Mouse (Mus musculus) small intestine, adult 2 months (tissue): ENCODE measurements around the gene Tbc1d14. TPM values are rescaled to one million over a fixed set of nuclear protein-coding genes. Genes with fewer than 3 reads are reported as not detected.

Experiments used
- H3K27ac ChIP-seq: fragments of 200-500 bp; 2 replicates; pipeline ENCODE4 v1.5.1; 2012; ENCODE audit warnings: low read depth, low read length, control low read depth, inconsistent platforms; ENCODE audit not compliant: insufficient read depth
- H3K27me3 ChIP-seq: fragments of 200-500 bp; 2 replicates; pipeline ENCODE4 v1.6.1; 2012; ENCODE audit warnings: mild to moderate bottlenecking, moderate library complexity, low read length, inconsistent platforms; ENCODE audit not compliant: control insufficient read depth, insufficient read depth
- H3K36me3 ChIP-seq: fragments of 200-500 bp; 2 replicates; pipeline ENCODE4 v1.6.1; 2012; ENCODE audit warnings: mild to moderate bottlenecking, low read length, control low read depth, inconsistent platforms; ENCODE audit not compliant: control insufficient read depth, insufficient read depth
- H3K4me1 ChIP-seq: fragments of 200-500 bp; 2 replicates; pipeline ENCODE4 v1.6.1; 2012; ENCODE audit warnings: low read length, inconsistent platforms, mixed read lengths; ENCODE audit not compliant: control insufficient read depth, insufficient read depth, insufficient read length
- H3K4me3 ChIP-seq: fragments of 200-500 bp; 2 replicates; pipeline ENCODE4 v1.5.1; 2012; ENCODE audit warnings: low read depth, mild to moderate bottlenecking, control low read depth, inconsistent platforms, low read length, moderate library complexity
- CTCF ChIP-seq: fragments of 200-500 bp; IDR thresholded peaks from 2 replicates; pipeline ENCODE4 v1.5.1; 2012; ENCODE audit warnings: low read depth, mild to moderate bottlenecking, control low read depth, inconsistent platforms, low read length, moderate library complexity, mixed read lengths; ENCODE audit not compliant: insufficient replicate concordance, insufficient read length; ENCODE audit errors: extremely low read depth
- POLR2A ChIP-seq: fragments of 200-500 bp; IDR thresholded peaks from 2 replicates; pipeline ENCODE4 v1.6.1; 2012; ENCODE audit warnings: low read depth, mild to moderate bottlenecking, control low read depth, inconsistent platforms, low read length, moderate library complexity
- WGBS: fragments of 180-500 bp; shearing (Covaris S2); methylation state at CpG from one replicate; pipeline ENCODE4 v1.1.7; 2018; 5-methylcytosine and 5-hydroxymethylcytosine counted together
- polyA plus RNA-seq: library from polyadenylated mRNA; depleted of rRNA; stranded (reverse); fragments of >200 nt; gene quantifications from 2 replicates; pipeline ENCODE4 v1.2.3, GENCODE M21; 2012; rRNA removed

Gene Tbc1d14
- polyA plus RNA-seq, 1 experiment = 21.7 TPM

- Histone ChIP-seq H3K4me1 (peaks cover 3% of the 10 kb centered on the region), H3K27ac (no peak overlapping the region), H3K4me3 (no peak overlapping the region), H3K27me3 (no peaks in the 10 kb centered on the region), H3K36me3 (no peaks in the 10 kb centered on the region)
- TF ChIP-seq POLR2A = no peak
- no peak for TF ChIP-seq CTCF
- WGBS = 63% methylated on average over 4 of the region's 4 CpGs
Observed at GRCm38 (mm10) chr5:36444611-36445010, 148.5 kb downstream of the Tbc1d14 start.

- Histone ChIP-seq H3K4me1 (no peaks in the 10 kb centered on the region), H3K27ac (no peak overlapping the region), H3K27me3 (no peaks in the 10 kb centered on the region), H3K36me3 (no peaks in the 10 kb centered on the region), H3K4me3 (no peak overlapping the region)
- 43% methylated on average over 3 of the region's 3 CpGs for WGBS
- TF ChIP-seq POLR2A (no peak), CTCF (no peak)
Observed at GRCm38 (mm10) chr5:36440741-36441140, 152.3 kb downstream of the Tbc1d14 start.

Other genes starting within 250 kb of the Tbc1d14 start
- gene Sorcs2, start 195.1 kb downstream of the Tbc1d14 start, polyA plus RNA-seq = 3.3 and 5.9 TPM in 2 replicates
- 6.4 and 9.0 TPM in 2 replicates for gene Grpel1, start 128.3 kb downstream of the Tbc1d14 start, polyA plus RNA-seq
- 7.0 and 8.6 TPM in 2 replicates for gene Tada2b, start 109.0 kb downstream of the Tbc1d14 start, polyA plus RNA-seq
- gene Ccdc96, start 108.7 kb downstream of the Tbc1d14 start, polyA plus RNA-seq = 0.03 TPM in 1 of 2 replicates, not detected in the other
- gene D5Ertd579e, start 102.7 kb upstream of the Tbc1d14 start, polyA plus RNA-seq = 14.4 and 27.4 TPM in 2 replicates
- 30.4 and 31.0 TPM in 2 replicates for gene Bloc1s4, start 155.4 kb upstream of the Tbc1d14 start, polyA plus RNA-seq
- 69.3 and 132 TPM in 2 replicates for gene Mrfap1, start 203.5 kb upstream of the Tbc1d14 start, polyA plus RNA-seq
- gene Man2b2, start 237.4 kb upstream of the Tbc1d14 start, polyA plus RNA-seq = 57.4 and 104 TPM in 2 replicates